Mouse (Mus musculus): ENCODE data around the gene Zfand3. TPM values are rescaled to one million over a fixed set of nuclear protein-coding genes. Genes with fewer than 3 reads are reported as not detected.

The Zfand3 gene
- polyA plus RNA-seq, 1 experiment from 2014 or later, result 58.4 TPM

DNA sequence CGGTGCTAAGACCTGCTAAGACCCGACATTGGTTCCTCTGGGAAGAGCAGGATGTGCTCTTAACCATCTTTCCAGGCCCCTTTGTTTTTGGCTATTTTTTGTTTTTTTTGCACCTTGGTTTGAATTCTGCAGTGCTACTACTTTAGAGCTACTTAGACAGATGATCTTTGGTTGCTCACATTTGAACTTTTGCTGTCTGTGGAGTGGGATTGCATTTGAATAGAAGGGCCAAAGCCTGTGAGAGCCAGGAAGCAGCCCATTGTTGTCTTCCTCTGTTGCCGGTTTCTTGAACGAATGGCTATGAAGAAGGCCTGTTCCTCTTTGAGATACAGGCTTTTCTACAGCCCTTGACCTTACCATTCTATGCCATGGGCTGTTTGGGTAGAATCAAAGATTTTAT is 29.5 kb downstream of the Zfand3 start:
- Histone ChIP-seq H3K4me1 (replicated peaks; ENCODE audit: control insufficient read depth, insufficient read depth, low read length) (peaks cover 17% of the 10 kb centered on the region), H3K9ac (replicated peaks; ENCODE audit: low read depth, low read length) (no peak overlapping the region), H3K4me2 (ENCODE audit: low read length) (no peak overlapping the region), H3K4me3 (replicated peaks; ENCODE audit: low read length) (no peak overlapping the region), H3K27ac (ENCODE audit: low read length) (no peak overlapping the region), H3K36me3 (ENCODE audit: control insufficient read depth, insufficient read depth) (no peaks in the 10 kb centered on the region), H3K9me3 (ENCODE audit: control insufficient read depth, low read length) (no peaks in the 10 kb centered on the region), H3K27me3 (replicated peaks; ENCODE audit: control insufficient read depth, insufficient read depth, low read length) (no peaks in the 10 kb centered on the region)
- ATAC-seq, result no peak
- 66% methylated on average over 4 of the region's 4 CpGs for WGBS

DNA sequence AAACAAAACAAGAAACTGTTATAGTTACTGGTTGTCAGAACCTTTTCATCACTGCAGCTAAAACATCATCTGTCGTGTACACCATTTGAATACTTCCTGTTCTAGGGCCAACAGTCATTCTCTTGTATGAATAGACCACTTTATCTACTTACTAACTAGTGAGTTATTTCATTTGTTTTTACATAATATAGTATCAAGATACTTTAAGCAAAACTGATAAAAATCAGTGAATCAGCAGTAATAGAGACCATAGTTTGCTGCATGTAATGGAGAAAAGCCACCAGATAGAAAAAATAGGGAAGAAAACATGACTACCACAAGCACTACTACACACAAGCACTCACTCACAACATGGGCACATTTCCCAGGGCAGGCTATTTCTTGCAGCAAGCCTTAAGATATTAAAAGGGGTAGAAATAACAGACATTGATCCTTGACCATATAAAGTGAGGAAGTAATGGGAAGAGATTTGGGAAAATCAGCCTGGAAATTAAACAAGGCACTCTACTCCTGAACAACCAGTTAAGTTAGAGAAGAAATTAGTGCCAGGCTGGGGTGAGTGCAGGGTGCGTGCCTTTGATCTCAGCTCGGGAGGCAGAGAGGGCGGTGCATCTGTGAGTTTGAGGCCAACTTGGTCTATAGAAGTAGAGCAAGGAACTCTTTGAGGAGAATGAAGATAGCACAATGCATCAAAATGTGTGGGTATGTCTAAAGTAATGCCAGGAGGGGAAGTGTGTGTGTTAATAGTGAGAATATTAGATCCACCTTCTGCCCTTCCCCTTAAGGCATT is 30.9 kb downstream of the Zfand3 start:
- Histone ChIP-seq H3K36me3 (ENCODE audit: control insufficient read depth, insufficient read depth) (no peaks in the 10 kb centered on the region), H3K9me3 (ENCODE audit: control insufficient read depth, low read length) (no peaks in the 10 kb centered on the region), H3K27ac (ENCODE audit: low read length) (no peak overlapping the region), H3K4me3 (replicated peaks; ENCODE audit: low read length) (no peak overlapping the region), H3K9ac (replicated peaks; ENCODE audit: low read depth, low read length) (no peak overlapping the region), H3K4me1 (replicated peaks; ENCODE audit: control insufficient read depth, insufficient read depth, low read length) (peaks cover 5% of the 10 kb centered on the region; the same call in 1 of the 2 replicates), H3K27me3 (replicated peaks; ENCODE audit: control insufficient read depth, insufficient read depth, low read length) (no peaks in the 10 kb centered on the region), H3K4me2 (ENCODE audit: low read length) (no peak overlapping the region)
- ATAC-seq, result no peak
- 58% methylated on average over 4 of the region's 4 CpGs for WGBS

DNA sequence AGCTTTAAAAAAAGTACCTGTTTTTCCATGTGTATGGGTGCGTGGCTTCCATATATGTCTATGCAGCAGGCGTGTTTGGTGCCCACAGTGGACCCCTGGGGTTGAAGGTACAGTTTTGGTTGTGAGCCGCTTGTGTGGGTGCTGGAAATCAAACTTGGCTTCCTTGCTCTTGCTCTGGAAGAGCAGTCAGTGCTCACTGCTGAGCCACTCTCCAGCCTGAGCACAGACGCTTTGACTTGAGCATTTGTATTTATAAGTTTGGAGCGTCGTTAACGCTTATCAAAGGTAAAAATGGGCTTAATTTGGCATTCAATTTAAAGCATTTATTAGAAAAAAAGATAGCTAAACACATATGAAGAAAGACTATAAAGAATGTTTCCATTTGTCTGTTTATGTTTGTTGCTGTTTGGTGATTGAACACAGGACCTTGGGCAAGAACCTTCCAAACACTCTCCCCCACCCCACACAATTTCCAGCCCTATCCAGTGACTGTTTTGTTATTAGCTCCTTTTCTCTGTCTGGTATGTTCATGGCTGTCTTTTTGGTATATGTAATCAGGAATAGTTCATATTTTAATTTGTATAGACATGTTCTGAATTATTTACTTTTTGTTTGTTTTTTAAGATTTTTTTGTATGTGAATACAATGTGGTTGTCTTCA is 38.8 kb downstream of the Zfand3 start:
- WGBS, result 78% methylated on average over 7 of the region's 7 CpGs
- peaks cover 8% of the 10 kb centered on the region for H3K4me1 ChIP-seq (replicated peaks; ENCODE audit: control insufficient read depth, insufficient read depth, low read length)
- H3K27ac ChIP-seq (ENCODE audit: low read length), result no peak overlapping the region
- H3K27me3 ChIP-seq (replicated peaks; ENCODE audit: control insufficient read depth, insufficient read depth, low read length), result no peaks in the 10 kb centered on the region
- H3K4me3 ChIP-seq (replicated peaks; ENCODE audit: low read length), result no peak overlapping the region
- H3K9ac ChIP-seq (replicated peaks; ENCODE audit: low read depth, low read length), result no peak overlapping the region
- no peak for ATAC-seq
- H3K4me2 ChIP-seq (ENCODE audit: low read length), result no peak overlapping the region
- H3K9me3 ChIP-seq (ENCODE audit: control insufficient read depth, low read length), result no peaks in the 10 kb centered on the region
- H3K36me3 ChIP-seq (ENCODE audit: control insufficient read depth, insufficient read depth), result no peaks in the 10 kb centered on the region

DNA sequence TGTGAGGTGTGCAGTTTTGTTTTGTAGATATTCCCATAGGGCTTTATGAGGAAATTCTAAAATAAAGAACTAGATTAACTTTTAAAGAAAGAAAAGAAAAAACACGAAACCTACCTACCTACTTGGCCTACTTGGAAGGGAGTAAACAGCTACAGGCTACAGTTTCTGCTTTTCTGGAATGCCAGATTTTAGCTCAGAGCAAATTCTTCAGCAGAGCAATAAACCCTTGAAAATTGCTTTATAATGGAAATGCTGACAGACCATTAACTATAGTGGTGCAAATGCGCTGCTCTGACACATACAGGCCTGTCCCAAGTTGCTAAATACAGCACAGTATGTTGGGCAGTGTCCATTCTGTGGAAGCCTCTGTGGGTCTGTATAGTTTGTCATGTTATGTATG is 40.6 kb downstream of the Zfand3 start:
- Histone ChIP-seq H3K4me1 (replicated peaks; ENCODE audit: control insufficient read depth, insufficient read depth, low read length) (peaks cover 6% of the 10 kb centered on the region), H3K4me3 (replicated peaks; ENCODE audit: low read length) (no peak overlapping the region), H3K36me3 (ENCODE audit: control insufficient read depth, insufficient read depth) (no peaks in the 10 kb centered on the region), H3K9ac (replicated peaks; ENCODE audit: low read depth, low read length) (no peak overlapping the region), H3K9me3 (ENCODE audit: control insufficient read depth, low read length) (no peaks in the 10 kb centered on the region), H3K27ac (ENCODE audit: low read length) (no peak overlapping the region), H3K27me3 (replicated peaks; ENCODE audit: control insufficient read depth, insufficient read depth, low read length) (no peaks in the 10 kb centered on the region), H3K4me2 (ENCODE audit: low read length) (no peak overlapping the region)
- ATAC-seq, result no peak
- 35% methylated on average over 2 of the region's 2 CpGs for WGBS

DNA sequence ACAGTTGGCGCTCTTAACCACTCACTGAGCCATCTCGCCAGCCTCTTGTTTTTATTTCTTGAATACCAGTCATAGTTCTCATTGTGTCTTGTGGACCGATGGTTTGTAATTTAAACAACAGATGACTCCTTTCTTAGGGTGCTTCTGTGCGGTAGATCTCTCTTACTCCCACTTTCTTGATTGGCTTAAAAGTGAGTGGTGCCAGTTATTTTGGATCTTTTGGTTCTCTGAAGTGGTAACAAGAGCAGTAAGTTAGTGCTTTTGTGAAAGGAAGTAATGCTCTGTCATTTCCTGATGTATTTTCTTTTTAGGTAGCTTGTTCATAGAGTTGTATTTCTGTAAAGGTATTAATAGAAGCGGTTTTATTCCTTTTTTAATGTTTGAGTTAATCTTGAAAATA is 42.1 kb downstream of the Zfand3 start:
- 92% methylated on average over 5 of the region's 5 CpGs for WGBS
- Histone ChIP-seq H3K36me3 (ENCODE audit: control insufficient read depth, insufficient read depth) (no peaks in the 10 kb centered on the region), H3K4me1 (replicated peaks; ENCODE audit: control insufficient read depth, insufficient read depth, low read length) (peaks cover 9% of the 10 kb centered on the region), H3K9ac (replicated peaks; ENCODE audit: low read depth, low read length) (no peak overlapping the region), H3K27me3 (replicated peaks; ENCODE audit: control insufficient read depth, insufficient read depth, low read length) (no peaks in the 10 kb centered on the region), H3K4me2 (ENCODE audit: low read length) (no peak overlapping the region), H3K4me3 (replicated peaks; ENCODE audit: low read length) (no peak overlapping the region), H3K9me3 (ENCODE audit: control insufficient read depth, low read length) (no peaks in the 10 kb centered on the region), H3K27ac (ENCODE audit: low read length) (no peak overlapping the region)
- ATAC-seq, result no peak

DNA sequence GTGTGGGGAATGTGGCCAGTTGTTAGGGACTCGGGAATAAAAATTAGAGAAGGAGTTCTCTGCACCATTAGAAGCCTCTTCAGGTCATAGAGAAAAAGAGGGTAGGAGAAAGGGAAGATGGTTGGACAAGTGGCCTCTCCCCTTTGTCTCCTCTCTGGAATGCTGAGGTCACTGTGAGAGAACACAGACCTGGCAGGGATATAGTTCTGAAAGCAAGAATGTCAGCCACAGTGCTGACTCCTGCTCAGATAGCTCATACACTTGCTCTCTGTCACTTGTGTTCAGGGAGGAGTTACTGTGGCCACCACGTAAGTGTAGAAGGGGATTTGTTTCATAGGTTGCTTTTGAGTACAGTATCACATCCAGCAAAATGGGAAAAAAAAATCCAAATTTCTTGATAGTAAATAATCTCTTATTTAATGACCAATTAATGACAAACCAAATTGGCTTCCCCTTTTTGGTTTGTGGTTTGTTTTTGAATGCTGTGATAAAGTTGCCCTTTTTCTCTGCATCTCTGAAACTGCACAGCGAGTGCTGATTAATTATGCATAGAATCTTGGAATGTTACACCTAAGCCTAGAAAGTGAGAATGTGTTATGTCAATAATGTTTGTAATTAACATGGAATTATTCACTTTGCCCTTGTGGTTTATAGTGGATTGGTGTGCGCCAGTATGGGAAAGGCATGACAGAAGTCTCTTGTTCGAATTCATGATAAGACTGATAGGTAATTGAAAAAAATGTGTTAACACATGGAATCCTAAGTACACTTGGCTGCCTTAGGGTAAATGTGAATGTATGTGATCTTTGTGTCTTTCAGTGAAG is 47.2 kb downstream of the Zfand3 start:
- H3K4me3 ChIP-seq (replicated peaks; ENCODE audit: low read length), result no peak overlapping the region
- 0 out of 2 replicates have a peak, but pooled peaks have one; percentile 55 for ATAC-seq
- no peaks in the 10 kb centered on the region for H3K36me3 ChIP-seq (ENCODE audit: control insufficient read depth, insufficient read depth)
- 49% methylated on average over 5 of the region's 5 CpGs for WGBS
- no peak overlapping the region for H3K27ac ChIP-seq (ENCODE audit: low read length)
- H3K27me3 ChIP-seq (replicated peaks; ENCODE audit: control insufficient read depth, insufficient read depth, low read length), result no peaks in the 10 kb centered on the region
- H3K4me1 ChIP-seq (replicated peaks; ENCODE audit: control insufficient read depth, insufficient read depth, low read length), result peaks cover 14% of the 10 kb centered on the region
- H3K4me2 ChIP-seq (ENCODE audit: low read length), result no peak overlapping the region
- no peaks in the 10 kb centered on the region for H3K9me3 ChIP-seq (ENCODE audit: control insufficient read depth, low read length)
- no peak overlapping the region for H3K9ac ChIP-seq (replicated peaks; ENCODE audit: low read depth, low read length)

DNA sequence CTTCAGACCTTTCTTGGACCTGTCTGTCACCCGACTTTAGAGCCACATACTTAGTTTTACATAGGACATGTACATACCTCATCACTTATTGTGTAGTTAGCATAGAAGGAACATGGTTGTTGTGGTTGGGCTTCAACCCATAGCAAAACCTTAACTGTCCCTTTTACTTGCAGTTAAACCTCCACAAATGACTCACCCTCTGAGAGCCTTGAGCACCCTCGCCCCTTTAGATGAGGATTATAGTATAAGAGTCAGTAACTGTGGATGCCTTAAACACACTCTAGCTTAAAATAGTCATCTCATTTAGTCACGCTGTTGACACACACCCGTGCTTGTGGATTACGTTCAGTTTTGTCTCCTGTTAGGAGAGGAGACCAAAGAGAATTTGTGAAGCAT is 47.8 kb downstream of the Zfand3 start:
- Histone ChIP-seq H3K27ac (ENCODE audit: low read length) (no peak overlapping the region), H3K4me3 (replicated peaks; ENCODE audit: low read length) (no peak overlapping the region), H3K9ac (replicated peaks; ENCODE audit: low read depth, low read length) (no peak overlapping the region), H3K4me1 (replicated peaks; ENCODE audit: control insufficient read depth, insufficient read depth, low read length) (peaks cover 14% of the 10 kb centered on the region), H3K36me3 (ENCODE audit: control insufficient read depth, insufficient read depth) (no peaks in the 10 kb centered on the region), H3K27me3 (replicated peaks; ENCODE audit: control insufficient read depth, insufficient read depth, low read length) (no peaks in the 10 kb centered on the region), H3K4me2 (ENCODE audit: low read length) (no peak overlapping the region), H3K9me3 (ENCODE audit: control insufficient read depth, low read length) (no peaks in the 10 kb centered on the region)
- no peak for ATAC-seq
- WGBS, result 74% methylated on average over 5 of the region's 5 CpGs

DNA sequence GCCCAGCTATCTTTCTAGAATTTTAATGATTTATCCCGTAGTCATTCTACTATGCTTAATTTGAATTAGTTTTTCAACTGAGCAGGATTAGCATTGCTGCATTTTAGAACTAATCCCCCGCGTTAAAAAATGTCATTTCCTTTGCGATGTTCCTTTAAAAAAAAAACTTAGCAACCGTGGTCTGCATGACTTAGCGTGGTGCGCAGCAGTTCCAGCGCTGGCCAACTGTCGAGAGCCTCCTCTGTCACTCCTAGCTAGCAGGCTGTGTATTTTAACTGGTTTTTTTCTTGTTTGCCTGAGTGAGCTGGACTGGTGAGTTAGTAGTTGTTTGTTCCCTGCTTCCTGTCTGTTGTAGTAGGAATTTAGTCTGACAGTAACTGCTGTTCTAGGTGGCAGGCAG is 48.9 kb downstream of the Zfand3 start:
- H3K4me1 ChIP-seq (replicated peaks; ENCODE audit: control insufficient read depth, insufficient read depth, low read length), result peaks cover 17% of the 10 kb centered on the region
- no peaks in the 10 kb centered on the region for H3K36me3 ChIP-seq (ENCODE audit: control insufficient read depth, insufficient read depth)
- H3K27ac ChIP-seq (ENCODE audit: low read length), result no peak overlapping the region
- H3K9ac ChIP-seq (replicated peaks; ENCODE audit: low read depth, low read length), result no peak overlapping the region
- no peak overlapping the region for H3K4me3 ChIP-seq (replicated peaks; ENCODE audit: low read length)
- no peaks in the 10 kb centered on the region for H3K9me3 ChIP-seq (ENCODE audit: control insufficient read depth, low read length)
- H3K27me3 ChIP-seq (replicated peaks; ENCODE audit: control insufficient read depth, insufficient read depth, low read length), result no peaks in the 10 kb centered on the region
- no peak overlapping the region for H3K4me2 ChIP-seq (ENCODE audit: low read length)
- 72% methylated on average over 9 of the region's 9 CpGs for WGBS
- ATAC-seq, result no peak

DNA sequence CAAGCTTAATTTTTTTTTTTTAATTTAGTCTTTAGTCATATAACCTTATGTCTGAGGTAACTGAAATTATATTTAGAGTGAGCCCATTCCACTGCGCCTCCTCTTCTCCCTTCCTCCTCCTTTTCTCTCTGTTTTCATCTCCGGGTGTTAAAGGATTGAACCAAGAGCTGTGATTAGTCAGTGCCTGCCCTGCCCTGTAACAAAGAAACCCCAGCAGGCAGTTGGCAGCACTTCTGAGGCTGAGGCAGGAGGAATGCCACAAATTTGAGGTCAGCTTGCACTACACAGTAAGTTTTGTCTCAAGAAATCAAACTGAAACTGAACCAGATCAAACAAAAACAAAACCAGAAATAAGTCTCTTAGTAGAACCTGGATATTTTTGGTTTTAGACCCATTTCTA is 49.3 kb downstream of the Zfand3 start:
- Histone ChIP-seq H3K9ac (replicated peaks; ENCODE audit: low read depth, low read length) (no peak overlapping the region), H3K4me1 (replicated peaks; ENCODE audit: control insufficient read depth, insufficient read depth, low read length) (peaks cover 20% of the 10 kb centered on the region), H3K4me3 (replicated peaks; ENCODE audit: low read length) (no peak overlapping the region), H3K4me2 (ENCODE audit: low read length) (no peak overlapping the region), H3K9me3 (ENCODE audit: control insufficient read depth, low read length) (no peaks in the 10 kb centered on the region), H3K36me3 (ENCODE audit: control insufficient read depth, insufficient read depth) (no peaks in the 10 kb centered on the region), H3K27me3 (replicated peaks; ENCODE audit: control insufficient read depth, insufficient read depth, low read length) (no peaks in the 10 kb centered on the region), H3K27ac (ENCODE audit: low read length) (no peak overlapping the region)
- 88% methylated on average over 2 of the region's 2 CpGs for WGBS
- no peak for ATAC-seq
